Mouse (Mus musculus) ES-Bruce4 (cell line): Measurements from ENCODE around the gene Vegfb. TPM values are rescaled to one million over a fixed set of nuclear protein-coding genes. Genes with fewer than 3 reads are reported as not detected.

Source experiments
- H3K27ac ChIP-seq: 2 replicates; pipeline ENCODE4 v1.5.1; 2012; ENCODE audit warnings: low read length, inconsistent platforms; ENCODE audit not compliant: insufficient read depth
- H3K27me3 ChIP-seq: 2 replicates; pipeline ENCODE4 v1.6.1; 2012; ENCODE audit warnings: mild to moderate bottlenecking, low read length, inconsistent platforms; ENCODE audit not compliant: control insufficient read depth, poor library complexity, insufficient read depth, severe bottlenecking
- H3K36me3 ChIP-seq: 2 replicates; pipeline ENCODE4 v1.6.1; 2012; ENCODE audit warnings: inconsistent platforms, mild to moderate bottlenecking, low read length, moderate library complexity; ENCODE audit not compliant: control insufficient read depth, poor library complexity, insufficient read depth, severe bottlenecking
- H3K4me1 ChIP-seq: one replicate; pipeline ENCODE4 v1.8.1; 2011; ENCODE audit warnings: low read length; ENCODE audit not compliant: control insufficient read depth, insufficient read depth
- H3K4me3 ChIP-seq: 2 replicates; pipeline ENCODE4 v1.5.1; 2011; ENCODE audit warnings: low read depth, mild to moderate bottlenecking, low read length
- H3K9ac ChIP-seq: 2 replicates; pipeline ENCODE4 v1.6.1; 2012; ENCODE audit warnings: low read depth, mild to moderate bottlenecking, inconsistent platforms; ENCODE audit not compliant: poor library complexity, severe bottlenecking
- H3K9me3 ChIP-seq: replicated peaks from 2 replicates; pipeline ENCODE4 v1.6.1; 2012; ENCODE audit warnings: mild to moderate bottlenecking, low read length, inconsistent platforms; ENCODE audit not compliant: control insufficient read depth, poor library complexity, insufficient read depth, severe bottlenecking
- CTCF ChIP-seq: IDR thresholded peaks from one replicate; pipeline ENCODE4 v1.8.1; 2011; ENCODE audit warnings: low read depth, low read length
- EP300 ChIP-seq: IDR thresholded peaks from 2 replicates; pipeline ENCODE4 v1.6.1; 2011; ENCODE audit warnings: low read depth, low read length; ENCODE audit not compliant: insufficient read depth
- POLR2A ChIP-seq: IDR thresholded peaks from one replicate; pipeline ENCODE4 v1.8.1; 2011; ENCODE audit warnings: low read length; ENCODE audit not compliant: insufficient read depth
- polyA plus RNA-seq: library from polyadenylated mRNA; stranded (reverse); fragments of >200 nt; gene quantifications from 2 replicates; pipeline ENCODE4 v1.2.4, GENCODE M21; 2011; ENCODE audit warnings: low read depth; ENCODE audit not compliant: missing spikeins, insufficient read depth, insufficient read length

The Vegfb gene
- polyA plus RNA-seq, 1 experiment: 44.7 TPM

DNA sequence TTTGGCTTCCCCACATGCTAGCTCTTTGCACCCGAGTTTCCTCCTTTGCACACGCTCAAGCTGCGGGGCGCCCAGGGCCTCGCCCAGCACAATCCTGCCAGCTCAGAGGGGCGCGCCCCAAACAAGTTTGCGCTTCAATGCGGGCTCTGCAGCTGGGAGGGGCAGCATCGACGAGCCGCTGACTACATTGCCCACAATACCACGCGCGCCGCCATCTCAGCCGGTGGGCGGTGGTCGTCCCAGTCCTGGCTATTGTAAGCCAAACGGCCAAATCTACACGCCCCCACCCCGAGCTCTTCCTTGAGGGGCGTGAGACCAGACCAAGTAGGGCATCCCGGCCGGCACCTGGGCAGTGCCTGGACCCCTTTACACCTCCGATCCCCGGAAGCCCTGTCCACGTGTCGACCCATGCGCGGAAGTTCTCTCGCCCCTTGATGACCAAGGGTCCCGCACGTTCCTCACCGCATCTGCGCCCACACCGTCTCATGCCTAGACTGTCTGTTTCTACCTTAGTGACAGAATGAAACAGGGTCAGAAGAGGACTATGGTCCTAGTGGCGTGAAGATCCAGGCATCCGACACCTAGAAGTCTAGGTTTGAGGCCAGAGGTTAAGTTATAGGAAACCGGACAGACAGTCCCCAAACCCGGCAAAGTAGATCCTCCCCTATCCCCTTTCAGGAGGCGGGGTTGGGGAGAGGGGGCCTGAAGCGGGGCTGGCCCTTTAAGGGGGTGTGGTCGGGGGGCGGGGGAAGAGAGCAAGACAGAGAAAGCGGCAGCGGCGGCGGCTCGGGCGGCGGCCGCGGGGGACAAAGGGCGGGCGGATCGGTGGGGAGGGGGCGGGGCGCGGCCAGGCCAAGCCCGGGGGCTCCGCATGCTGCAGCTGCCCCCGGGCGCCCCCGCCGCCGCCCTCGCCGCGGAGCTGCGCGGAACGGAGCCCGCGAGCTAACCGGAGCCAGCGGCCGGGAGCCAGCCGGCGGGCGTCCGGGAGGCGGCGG, 12.9 kb downstream of the Vegfb start, which contains the start of gene Ppp1r14b:
Gene Ppp1r14b (plus strand): TSS at position 758 of the 995 bp plus-strand sequence.
- H3K9me3 ChIP-seq: no peaks in the 10 kb centered on the region
- peak within 1 kb of the TSS; percentile 41 for H3K9ac ChIP-seq
- peak within 1 kb of the TSS; percentile 96 for H3K4me3 ChIP-seq
- H3K27me3 ChIP-seq: no peaks in the 10 kb centered on the region
- TF ChIP-seq EP300: 0 out of 2 replicates have a peak, but pooled peaks have one; percentile 41
- TF ChIP-seq POLR2A: peak; percentile 31
- no peak for TF ChIP-seq CTCF
- peaks cover 14% of the 10 kb centered on the region for H3K36me3 ChIP-seq
- H3K4me1 ChIP-seq: peaks cover 9% of the 10 kb centered on the region
- H3K27ac ChIP-seq: peak within 1 kb of the TSS; percentile 64

DNA sequence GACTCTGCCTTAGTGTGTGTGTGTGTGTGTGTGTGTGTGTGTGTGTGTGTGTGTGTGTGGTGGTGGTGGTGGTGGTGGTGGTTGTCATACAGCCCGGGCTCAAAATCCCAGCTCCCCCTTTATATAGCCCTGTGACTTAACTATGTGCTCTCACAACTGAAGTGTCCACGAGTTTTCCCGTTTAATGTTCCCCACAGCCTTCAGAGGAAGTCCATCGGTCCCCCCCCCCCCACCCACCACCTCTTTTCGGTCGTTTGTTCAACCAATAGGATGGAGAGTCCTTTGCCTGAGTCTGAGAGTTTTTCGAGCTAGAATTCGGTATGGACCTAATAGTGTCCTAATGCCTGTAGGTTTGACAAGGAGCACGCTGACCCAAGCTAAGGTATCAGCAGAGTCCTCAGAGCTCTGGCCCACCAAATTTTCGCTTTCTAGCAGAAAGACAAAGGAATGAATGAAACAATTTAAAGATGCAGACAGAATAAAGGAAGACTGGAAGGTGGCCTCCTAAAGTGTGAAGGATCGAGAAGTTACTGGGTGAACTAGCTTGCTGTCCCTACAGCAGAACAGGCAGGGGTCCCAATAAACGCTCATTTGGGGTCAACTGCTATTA, 13.8 kb downstream of the Vegfb start:
- TF ChIP-seq EP300: no peak
- no peak for TF ChIP-seq CTCF
- TF ChIP-seq POLR2A: no peak
- H3K4me1 ChIP-seq: peaks cover 9% of the 10 kb centered on the region
- peaks cover 14% of the 10 kb centered on the region for H3K36me3 ChIP-seq
- H3K4me3 ChIP-seq: peak overlapping the region; percentile 54
- H3K27me3 ChIP-seq: no peaks in the 10 kb centered on the region
- H3K9ac ChIP-seq: peak overlapping the region; percentile 41
- peak overlapping the region; percentile 53 for H3K27ac ChIP-seq
- H3K9me3 ChIP-seq: no peaks in the 10 kb centered on the region

GRCm38 (mm10) chr19:6972247-6972917, 15.1 kb downstream of the Vegfb start:
- H3K27me3 ChIP-seq: no peaks in the 10 kb centered on the region
- peaks cover 12% of the 10 kb centered on the region for H3K4me1 ChIP-seq
- no peak overlapping the region for H3K4me3 ChIP-seq
- H3K9ac ChIP-seq: no peak overlapping the region
- H3K36me3 ChIP-seq: peaks cover 3% of the 10 kb centered on the region
- H3K9me3 ChIP-seq: no peaks in the 10 kb centered on the region
- peak overlapping the region; percentile 42; the same call in 1 of the 2 replicates for H3K27ac ChIP-seq
- TF ChIP-seq EP300 (no peak), CTCF (no peak), POLR2A (no peak)

DNA sequence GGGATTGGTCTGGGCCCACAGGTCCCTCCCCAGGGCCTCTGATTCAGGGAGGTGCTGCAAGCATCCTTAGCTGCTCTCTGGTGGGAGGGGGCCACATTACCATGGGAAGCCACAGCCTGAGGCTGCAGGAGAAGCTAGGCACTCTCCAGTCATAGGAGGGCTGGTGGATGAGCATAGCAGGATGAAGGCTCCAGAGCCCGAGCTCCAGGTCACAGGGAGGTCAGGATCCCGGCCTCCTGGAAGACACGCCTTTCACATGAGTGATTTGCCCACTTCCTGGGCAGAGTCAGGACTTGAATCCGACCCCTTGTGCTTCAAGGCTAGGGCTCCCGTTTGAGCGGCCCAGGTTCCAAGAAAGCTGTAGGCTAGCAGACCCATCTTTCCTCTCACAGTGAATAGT, 15.8 kb downstream of the Vegfb start:
- no peaks in the 10 kb centered on the region for H3K27me3 ChIP-seq
- no peaks in the 10 kb centered on the region; the same call in 1 of the 2 replicates for H3K36me3 ChIP-seq
- no peak overlapping the region for H3K4me3 ChIP-seq
- H3K4me1 ChIP-seq: peaks cover 12% of the 10 kb centered on the region
- no peak overlapping the region for H3K9ac ChIP-seq
- no peaks in the 10 kb centered on the region for H3K9me3 ChIP-seq
- TF ChIP-seq CTCF (no peak), POLR2A (no peak), EP300 (no peak)
- peak overlapping the region; percentile 42 for H3K27ac ChIP-seq

GRCm38 (mm10) chr19:6970460-6971085, 16.9 kb downstream of the Vegfb start:
- no peak for TF ChIP-seq POLR2A
- TF ChIP-seq CTCF: no peak
- TF ChIP-seq EP300: no peak
- peak overlapping the region; percentile 66 for H3K9ac ChIP-seq
- H3K4me1 ChIP-seq: peaks cover 12% of the 10 kb centered on the region
- H3K4me3 ChIP-seq: 0 out of 2 replicates have a peak overlapping the region, but pooled peaks have one; percentile 49
- H3K27ac ChIP-seq: peak overlapping the region; percentile 44
- no peaks in the 10 kb centered on the region for H3K27me3 ChIP-seq
- no peaks in the 10 kb centered on the region for H3K9me3 ChIP-seq
- H3K36me3 ChIP-seq: peaks cover 6% of the 10 kb centered on the region
